Mouse (Mus musculus) thymus, postnatal 36 days (tissue): ENCODE measurements around the gene Qpctl.
"Not testable (repeated sequence)": the region's sequence is repeated elsewhere in the genome, so short reads cannot be mapped to it uniquely, and the experiment has no call there.

ENCODE experiments used
- DNase-seq, 2 experiments: peaks; one replicate each; pipeline ENCODE4 v3.0.0; 2022; ENCODE audit warnings: mixed read lengths in 2 of 2

The Qpctl gene

GRCm38 (mm10) chr7:19163752-19164151 lies 14.7 kb upstream of the Qpctl start:
- no peak for DNase-seq

GRCm38 (mm10) chr7:19162928-19163327 lies 13.8 kb upstream of the Qpctl start:
- no peak for DNase-seq

DNA sequence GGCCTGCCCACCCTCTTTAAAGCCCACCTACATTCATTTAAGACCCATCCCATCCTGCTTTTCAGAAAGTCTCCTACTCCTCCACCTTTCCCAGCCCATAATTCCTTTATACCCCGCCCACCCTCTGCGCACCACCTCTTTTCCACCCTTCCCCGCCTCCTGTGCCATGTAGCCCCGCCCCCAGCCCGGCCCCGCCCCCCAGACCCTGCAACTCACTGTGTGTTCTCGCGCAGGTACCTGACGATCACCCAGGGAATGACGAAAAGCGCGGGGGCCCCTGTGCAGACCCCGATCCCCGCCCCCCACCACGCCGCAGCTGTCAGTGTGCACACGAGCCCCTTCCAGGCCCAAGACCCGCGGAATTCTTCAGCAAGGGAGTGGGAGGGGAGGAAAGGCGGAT lies 11.0 kb upstream of the Qpctl start:
- no peak for DNase-seq

DNA sequence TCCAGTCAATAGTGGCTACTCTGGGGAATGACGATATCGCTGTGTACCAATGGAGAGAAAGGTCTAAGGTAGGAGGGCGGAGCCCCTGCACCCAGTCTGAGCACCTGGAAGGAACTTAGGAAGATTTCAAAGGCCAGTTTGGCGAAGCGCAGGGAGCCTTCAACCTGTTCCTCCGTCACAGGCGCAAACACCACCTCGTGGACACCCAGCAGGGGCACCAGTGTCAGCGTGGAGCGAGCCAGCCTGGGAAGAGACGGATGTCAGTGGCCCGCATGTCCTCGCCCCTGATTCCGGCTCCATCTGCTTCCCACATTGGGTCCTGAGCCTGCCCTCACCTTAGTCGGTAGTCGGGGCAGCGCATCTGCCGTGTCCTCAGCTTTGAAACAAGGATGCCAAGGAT lies 10.3 kb upstream of the Qpctl start:
- DNase-seq: no peak

GRCm38 (mm10) chr7:19158601-19159000 lies 9.5 kb upstream of the Qpctl start:
- no peak for DNase-seq

DNA sequence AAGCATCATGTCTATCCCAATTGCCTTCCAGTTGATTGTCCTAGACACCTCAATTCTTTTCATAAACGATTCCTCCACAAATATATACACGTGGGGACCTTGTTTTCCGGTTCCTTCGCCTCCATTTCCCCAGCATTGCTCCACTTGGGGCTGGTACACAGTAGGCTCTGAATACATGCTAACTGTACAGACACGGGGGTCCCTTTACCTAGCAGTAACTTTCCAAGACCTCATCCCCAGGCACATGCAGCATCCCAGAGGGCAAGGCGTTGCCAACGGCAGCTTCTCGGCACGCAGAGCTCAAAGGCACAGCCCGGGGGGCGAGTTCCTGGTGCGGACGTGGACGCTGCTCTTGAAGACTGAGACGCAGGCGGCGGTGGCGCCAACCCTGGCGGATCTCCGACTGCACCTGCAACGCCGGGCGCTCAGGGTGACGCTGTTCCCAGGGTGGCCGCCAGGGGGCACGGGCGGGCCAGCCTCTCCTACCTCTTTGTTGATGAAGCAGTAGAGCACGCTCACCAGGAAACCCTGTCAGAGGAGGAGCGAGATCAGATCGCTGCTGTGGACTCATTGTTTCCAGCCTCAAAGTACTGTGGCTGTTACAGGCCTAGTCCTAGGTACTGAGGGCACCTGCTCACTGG lies 8.2 kb upstream of the Qpctl start:
- peak; percentile 96 to 98 for DNase-seq

- no peak for DNase-seq
Observed at GRCm38 (mm10) chr7:19155825-19156475, 6.9 kb upstream of the Qpctl start.

DNA sequence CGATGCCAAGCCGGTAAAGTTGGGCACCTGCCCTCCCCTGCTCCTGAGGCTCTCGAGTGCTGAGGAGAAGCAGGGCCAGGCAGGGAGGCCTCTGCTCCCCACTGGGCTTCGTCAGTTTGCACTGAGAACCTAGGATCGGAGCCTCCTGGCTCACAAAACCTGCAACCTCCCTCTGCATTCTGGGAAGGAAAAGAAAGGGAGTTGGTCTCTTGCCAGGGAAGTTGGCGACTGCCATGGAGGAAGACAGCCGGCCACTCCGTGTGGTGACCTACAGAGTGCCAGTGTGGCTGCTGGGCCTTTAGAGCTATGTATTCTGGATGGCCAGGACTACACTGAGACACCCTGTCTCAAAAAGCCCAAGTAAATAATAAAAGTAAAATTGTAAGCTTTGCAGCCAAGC lies 5.7 kb upstream of the Qpctl start:
- no peak for DNase-seq

- not testable (repeated sequence) for DNase-seq
Observed at GRCm38 (mm10) chr7:19151121-19151520, 2.0 kb upstream of the Qpctl start.

- DNase-seq: peak; percentile 93 to 94
Observed at GRCm38 (mm10) chr7:19149626-19150025, 535 bp upstream of the Qpctl start, which contains the start of gene Snrpd2. Gene Snrpd2, plus strand, starts transcription at chr7:19149722.

DNA sequence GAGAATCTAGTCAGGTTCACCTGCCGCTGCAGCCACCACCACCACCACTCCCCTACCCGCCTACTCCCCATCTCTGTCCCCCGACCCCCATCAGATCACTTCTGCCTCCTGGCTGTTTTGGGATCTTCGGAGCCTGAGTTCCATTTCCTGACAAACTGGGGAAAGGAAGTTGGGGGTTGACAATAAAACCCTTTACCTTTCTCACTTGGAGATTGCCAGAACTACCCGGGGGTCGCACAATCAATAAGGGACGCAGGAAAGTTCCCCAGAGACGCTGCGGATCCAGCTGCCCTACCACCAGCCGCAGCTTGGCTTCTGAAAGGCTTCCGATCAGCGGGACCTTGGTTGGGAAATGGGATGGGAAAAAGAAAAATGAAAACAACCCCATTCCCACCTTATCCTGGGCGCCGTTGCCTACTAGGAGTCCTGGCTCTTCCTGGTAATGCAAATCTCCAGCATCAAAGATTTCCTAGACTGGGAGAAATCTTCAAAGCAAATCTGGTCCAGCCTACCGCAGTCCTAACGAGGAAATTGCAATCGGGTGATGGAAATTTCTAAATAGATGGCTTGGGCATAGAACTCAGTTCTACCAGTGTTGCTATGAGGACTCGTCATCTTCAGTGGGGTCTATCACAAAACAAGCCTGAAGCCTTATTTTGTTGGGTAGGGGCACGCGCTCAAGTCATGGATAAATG lies 764 bp downstream of the Qpctl start:
- DNase-seq: no peak

- DNase-seq: no peak
Observed at GRCm38 (mm10) chr7:19147497-19148045, 1.5 kb downstream of the Qpctl start.

DNA sequence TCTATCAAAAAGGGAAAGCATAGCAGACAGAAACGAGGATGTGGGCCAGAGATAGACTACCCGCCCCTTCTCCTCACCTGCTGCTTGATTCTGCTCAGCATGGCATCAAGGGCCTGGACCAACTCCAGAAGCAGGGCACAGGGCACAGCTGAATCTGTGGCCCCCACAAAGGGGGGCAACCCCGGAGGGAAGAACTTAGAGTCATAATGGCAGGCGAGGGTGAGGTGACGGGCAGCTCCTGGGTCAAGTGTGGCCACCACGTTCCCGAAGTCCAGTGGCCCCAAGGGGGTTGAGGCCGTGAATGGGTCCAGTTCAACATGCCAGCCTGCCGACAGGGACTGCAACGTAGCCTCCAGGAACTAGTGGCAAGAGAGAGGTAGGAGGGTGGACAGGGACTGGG lies 2.3 kb downstream of the Qpctl start:
- DNase-seq: no peak

DNA sequence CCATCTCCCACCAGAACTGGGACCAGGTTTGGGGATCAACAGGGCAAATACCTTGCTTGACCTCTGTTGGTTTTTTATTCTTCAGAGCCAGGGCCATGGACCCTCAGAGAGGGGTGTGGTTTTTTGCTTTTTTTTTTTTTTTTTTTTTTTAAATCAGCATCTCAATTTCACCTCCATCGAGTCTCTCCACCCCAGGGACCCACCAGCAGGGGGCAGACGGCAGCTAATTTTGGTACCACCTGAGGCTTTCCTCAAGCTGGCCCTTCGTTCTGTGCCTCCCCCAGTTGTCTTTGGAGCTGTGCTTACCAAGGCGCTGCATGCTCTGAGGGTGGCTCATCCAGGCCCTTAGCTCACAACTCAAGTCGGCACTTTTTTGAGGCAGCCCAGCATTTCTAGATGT lies 11.7 kb downstream of the Qpctl start:
- peak; percentile 70 to 76 for DNase-seq

DNA sequence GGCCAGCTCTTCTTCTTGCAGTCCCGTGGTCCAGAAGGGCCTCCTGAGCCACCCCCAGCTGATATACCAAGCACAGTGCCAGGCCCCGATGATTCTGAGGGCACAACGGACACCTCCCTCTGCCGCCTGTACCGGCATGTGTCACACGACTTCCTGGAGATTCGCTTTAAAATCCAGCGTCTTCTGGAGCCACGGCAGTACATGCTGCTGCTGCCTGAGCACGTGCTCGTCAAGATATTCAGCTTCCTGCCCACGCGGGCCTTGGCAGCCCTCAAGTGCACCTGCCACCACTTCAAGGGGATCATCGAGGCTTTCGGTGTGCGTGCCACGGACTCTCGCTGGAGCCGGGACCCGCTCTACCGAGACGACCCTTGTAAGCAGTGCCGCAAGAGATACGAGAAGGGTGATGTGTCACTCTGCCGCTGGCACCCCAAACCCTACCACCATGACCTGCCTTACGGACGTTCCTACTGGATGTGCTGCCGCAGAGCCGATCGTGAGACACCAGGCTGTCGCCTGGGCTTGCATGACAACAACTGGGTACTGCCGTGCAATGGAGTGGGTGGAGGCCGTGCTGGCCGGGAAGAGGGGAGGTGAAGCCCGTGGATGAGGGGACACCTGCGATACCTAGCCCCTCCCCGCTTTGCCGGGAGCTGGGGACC lies 12.3 kb downstream of the Qpctl start:
- peak in 1 of 2 experiments; percentile 48 for DNase-seq

DNA sequence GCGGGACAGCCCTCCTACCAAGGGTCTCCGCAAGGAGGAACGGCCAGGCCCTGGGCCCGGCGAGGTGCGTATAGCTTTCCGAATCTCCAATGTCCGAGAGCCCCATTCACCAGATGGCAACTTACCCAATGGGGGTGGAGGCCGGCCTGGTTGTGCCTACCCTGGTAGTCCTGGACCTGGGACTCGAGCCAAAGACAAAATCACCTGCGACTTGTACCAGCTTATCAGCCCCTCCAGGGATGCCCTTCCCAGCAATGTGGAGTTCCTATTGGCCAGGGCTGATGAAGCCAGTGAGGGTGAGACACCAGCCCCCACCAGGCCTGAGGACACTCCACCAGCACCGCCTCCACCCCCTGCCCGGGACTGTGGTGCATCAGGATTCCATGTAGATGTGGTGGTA lies 12.9 kb downstream of the Qpctl start:
- DNase-seq: no peak

DNA sequence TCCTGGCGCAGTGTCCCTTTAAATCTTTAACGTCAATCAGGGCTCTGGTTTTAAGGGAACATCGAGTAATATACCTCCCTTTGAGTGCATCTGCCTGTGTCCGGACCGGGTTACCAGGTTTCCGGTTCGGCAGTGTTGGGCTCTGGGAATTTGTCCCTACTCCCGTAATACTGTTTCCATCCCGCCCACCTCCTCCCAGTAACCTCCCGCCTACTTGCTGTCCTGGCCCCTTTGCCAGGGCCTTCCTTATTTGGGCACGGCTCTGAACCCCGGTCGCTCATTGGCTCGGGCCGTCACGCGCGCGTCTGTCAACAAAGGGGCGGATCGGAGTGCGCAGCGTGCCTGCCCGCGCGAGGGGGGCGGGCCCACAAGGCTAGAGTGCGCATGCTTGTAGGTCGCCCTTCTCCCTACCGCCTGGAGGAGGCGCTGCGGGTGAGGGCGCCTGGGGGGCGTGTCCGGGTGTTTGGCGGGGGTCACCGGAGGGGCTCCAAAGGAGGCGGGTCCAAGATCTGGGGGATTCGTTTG lies 17.7 kb downstream of the Qpctl start:
- peak; percentile 91 to 94 for DNase-seq

- DNase-seq: no peak
Observed at GRCm38 (mm10) chr7:19130657-19131056, 18.4 kb downstream of the Qpctl start.

- DNase-seq: no peak
Observed at GRCm38 (mm10) chr7:19129396-19129795, 19.7 kb downstream of the Qpctl start.

DNA sequence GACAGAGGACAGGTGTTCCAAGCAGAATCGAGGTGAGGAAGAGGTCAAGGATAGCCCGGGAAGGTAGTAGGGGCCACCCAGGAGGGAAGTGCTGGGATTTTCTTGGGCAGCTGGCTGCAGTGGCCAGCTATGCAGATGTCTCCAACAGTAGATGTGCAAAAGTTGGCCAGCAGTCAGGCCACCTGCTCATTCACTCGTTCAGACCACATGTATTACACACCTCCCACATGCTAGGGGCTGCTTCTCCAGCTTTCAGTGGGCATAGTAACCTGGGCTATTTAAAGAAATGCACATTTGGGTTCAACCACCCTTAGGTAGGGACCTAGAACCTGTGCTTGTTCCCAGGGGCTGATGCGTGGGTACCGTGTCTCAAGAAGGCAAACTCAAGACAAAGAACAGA lies 21.3 kb downstream of the Qpctl start:
- no peak for DNase-seq

DNA sequence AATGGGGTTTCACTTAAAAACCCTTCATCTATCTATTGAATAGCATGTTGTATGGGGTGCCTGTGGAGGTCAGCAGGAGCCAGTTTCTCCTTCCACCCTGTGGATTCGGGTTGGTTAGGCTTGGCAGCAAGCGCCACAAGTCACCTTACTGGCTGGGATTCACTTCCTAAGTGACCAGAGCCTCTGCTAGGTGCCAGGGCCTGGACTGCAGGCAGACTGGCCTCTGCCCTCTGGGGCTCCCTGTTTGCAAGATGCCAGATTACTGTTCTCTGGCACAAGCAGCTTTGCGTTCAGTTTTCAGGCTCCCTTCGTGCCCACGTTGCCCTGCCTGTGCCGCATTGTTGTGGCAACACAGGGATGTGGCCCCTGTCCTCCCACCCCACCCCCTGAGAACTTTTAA lies 24.4 kb downstream of the Qpctl start:
- DNase-seq: no peak

- no peak for DNase-seq
Observed at GRCm38 (mm10) chr7:19121686-19122085, 27.4 kb downstream of the Qpctl start.
